Mouse (Mus musculus): Measurements from ENCODE around the gene Inpp5d. TPM values are rescaled to one million over a fixed set of nuclear protein-coding genes. Genes with fewer than 3 reads are reported as not detected.

Inpp5d gene
- polyA plus RNA-seq, 1 experiment, result 202 TPM

DNA sequence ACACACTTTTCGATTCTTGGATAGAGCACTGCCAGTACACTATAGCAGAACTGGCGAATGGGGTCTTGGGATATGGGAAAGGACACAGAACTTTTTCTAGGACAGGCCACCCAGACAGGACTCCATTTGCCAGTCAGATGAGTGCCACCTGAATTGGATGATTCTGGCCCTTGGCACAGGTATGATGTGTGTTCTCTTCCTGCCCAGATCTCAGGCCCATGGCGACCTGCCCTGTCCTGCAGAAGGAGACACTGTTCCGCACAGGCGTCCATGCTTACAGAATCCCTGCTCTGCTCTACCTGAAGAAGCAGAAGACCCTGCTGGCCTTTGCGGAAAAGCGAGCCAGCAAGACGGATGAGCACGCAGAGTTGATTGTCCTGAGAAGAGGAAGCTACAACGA is 25.4 kb upstream of the Inpp5d start:
- Histone ChIP-seq H3K4me1 (ENCODE audit: control insufficient read depth, insufficient read depth, low read length) (no peaks in the 10 kb centered on the region), H3K4me3 (ENCODE audit: insufficient read depth, low read length) (no peak overlapping the region), H3K27ac (ENCODE audit: insufficient read depth, low read depth, low read length) (no peak overlapping the region)
- TF ChIP-seq CTCF (IDR thresholded peaks at IDR 0.05; ENCODE audit: low read depth, low read length), result no peak
- TF ChIP-seq POLR2A (IDR thresholded peaks at IDR 0.05; ENCODE audit: borderline replicate concordance, low read depth, low read length), result no peak

DNA sequence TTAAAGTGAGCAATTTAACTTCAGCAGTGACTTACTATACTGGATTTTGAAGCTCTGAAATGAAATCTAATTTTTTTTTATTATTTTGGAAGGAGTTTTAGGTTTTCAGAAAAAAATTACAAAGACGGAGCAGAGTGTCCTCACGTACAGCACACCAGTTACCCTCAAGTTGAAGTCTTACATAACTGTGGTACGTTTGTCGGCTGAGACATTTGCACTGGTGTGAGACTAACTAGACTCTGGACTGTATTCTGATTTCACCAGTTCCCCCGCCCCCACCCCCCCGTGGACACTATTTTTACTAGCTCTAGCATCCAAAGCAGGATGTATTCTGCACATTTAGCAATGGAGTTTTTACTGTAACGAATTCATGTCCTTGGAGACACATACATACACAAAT is 19.6 kb upstream of the Inpp5d start:
- TF ChIP-seq CTCF (IDR thresholded peaks at IDR 0.05; ENCODE audit: low read depth, low read length) (no peak), POLR2A (IDR thresholded peaks at IDR 0.05; ENCODE audit: borderline replicate concordance, low read depth, low read length) (no peak)
- H3K27ac ChIP-seq (ENCODE audit: insufficient read depth, low read depth, low read length), result no peak overlapping the region
- H3K4me3 ChIP-seq (ENCODE audit: insufficient read depth, low read length), result no peak overlapping the region
- H3K4me1 ChIP-seq (ENCODE audit: control insufficient read depth, insufficient read depth, low read length), result no peaks in the 10 kb centered on the region

DNA sequence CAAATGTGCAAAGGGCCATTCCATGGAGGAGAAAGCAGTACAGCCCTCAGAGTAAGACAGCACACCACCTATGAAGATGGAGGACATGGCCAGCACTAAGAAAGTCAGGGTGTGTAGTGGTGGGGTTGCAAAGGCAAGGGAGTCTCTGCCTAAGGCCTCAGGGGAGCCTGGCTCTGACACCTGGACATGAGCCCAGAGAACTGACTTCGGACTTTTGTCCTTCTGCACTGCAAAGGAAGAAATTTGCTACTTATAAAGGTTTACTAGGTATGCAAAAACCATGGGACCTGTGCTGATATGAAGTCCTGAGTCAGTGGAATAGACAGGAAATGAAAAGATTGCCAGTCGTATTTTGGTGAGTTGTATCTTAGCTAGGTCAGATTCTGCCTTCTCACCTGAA is 18.3 kb upstream of the Inpp5d start:
- Histone ChIP-seq H3K4me3 (ENCODE audit: insufficient read depth, low read length) (no peak overlapping the region), H3K4me1 (ENCODE audit: control insufficient read depth, insufficient read depth, low read length) (no peaks in the 10 kb centered on the region), H3K27ac (ENCODE audit: insufficient read depth, low read depth, low read length) (no peak overlapping the region)
- no peak for TF ChIP-seq POLR2A (IDR thresholded peaks at IDR 0.05; ENCODE audit: borderline replicate concordance, low read depth, low read length)
- no peak for TF ChIP-seq CTCF (IDR thresholded peaks at IDR 0.05; ENCODE audit: low read depth, low read length)

DNA sequence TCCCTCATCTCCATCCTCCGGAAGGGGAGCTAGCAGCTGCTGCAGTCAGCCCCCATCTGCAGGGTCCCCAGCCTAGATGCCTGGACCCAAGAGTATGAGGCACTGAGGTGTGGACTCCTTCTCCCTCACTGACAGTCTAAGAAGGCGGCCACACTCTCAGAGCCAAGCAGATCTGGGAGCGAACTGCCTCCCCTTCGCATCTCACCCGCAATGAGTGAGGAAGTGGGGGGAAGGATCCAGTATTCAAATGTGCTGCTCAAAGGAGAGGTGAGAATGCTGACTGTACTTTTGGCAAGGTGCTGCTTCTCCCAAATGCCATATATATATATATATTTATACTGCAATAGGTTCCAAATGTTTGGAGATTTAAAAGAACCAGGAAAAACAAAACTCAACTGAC is 16.7 kb upstream of the Inpp5d start:
- H3K4me1 ChIP-seq (ENCODE audit: control insufficient read depth, insufficient read depth, low read length), result peaks cover 5% of the 10 kb centered on the region
- no peak for TF ChIP-seq CTCF (IDR thresholded peaks at IDR 0.05; ENCODE audit: low read depth, low read length)
- no peak for TF ChIP-seq POLR2A (IDR thresholded peaks at IDR 0.05; ENCODE audit: borderline replicate concordance, low read depth, low read length)
- H3K27ac ChIP-seq (ENCODE audit: insufficient read depth, low read depth, low read length), result no peak overlapping the region
- H3K4me3 ChIP-seq (ENCODE audit: insufficient read depth, low read length), result no peak overlapping the region

DNA sequence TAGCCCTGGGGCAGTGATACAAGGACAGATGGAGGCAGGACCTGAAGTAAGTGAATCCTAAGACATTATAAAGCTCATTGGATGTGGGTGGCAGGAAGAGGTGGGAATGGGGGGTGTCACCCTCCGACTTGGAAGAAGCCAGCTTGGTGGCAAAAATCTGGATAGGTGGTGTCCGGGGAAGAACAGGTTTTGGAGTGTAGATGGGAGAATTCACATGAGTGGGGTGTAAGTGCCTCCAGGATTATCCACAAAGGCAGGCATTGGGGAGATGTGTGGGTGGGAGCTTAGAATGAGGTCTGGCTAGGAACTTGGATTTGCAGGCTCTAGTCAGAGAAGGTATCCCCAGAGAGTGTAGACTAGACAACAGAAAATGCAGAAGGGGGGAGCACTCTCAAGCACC is 14.8 kb upstream of the Inpp5d start:
- TF ChIP-seq CTCF (IDR thresholded peaks at IDR 0.05; ENCODE audit: low read depth, low read length) (no peak), POLR2A (IDR thresholded peaks at IDR 0.05; ENCODE audit: borderline replicate concordance, low read depth, low read length) (no peak)
- H3K4me3 ChIP-seq (ENCODE audit: insufficient read depth, low read length), result no peak overlapping the region
- peaks cover 5% of the 10 kb centered on the region for H3K4me1 ChIP-seq (ENCODE audit: control insufficient read depth, insufficient read depth, low read length)
- no peak overlapping the region for H3K27ac ChIP-seq (ENCODE audit: insufficient read depth, low read depth, low read length)

DNA sequence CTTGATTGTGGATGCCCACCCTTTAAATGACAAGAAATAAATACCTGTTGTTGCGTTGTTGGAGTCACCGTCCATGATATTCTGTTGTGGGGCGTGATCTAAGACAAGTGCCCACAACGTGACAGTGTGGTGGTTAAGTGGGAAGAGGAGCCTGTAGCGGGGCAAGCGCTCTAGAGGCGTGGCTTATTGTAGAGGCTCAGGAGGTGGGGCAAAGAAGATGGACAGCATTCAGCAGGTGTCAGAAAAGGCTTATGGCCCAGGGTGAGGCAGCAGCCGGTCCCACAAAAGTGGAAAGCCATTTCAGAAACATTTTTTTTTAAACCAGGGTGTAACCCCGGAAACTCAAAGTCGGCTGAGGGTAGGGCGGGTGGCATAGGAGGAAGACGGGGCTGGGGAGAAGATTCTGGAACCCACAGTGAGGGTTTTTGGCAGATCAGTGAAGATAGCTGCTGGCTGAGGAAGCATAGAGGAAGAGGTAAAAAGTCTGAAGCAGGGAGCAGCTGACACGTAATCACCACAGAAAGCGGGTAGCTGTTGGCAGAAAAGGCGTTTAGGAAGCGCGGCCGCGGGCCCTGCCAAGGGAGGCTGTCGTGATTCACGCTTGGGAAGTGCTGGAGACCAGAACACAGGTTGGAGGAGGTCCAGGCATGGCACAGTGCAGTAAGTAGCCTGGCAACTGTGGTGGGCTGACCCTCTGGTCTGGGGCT is 12.6 kb upstream of the Inpp5d start:
- Histone ChIP-seq H3K4me3 (ENCODE audit: insufficient read depth, low read length) (no peak overlapping the region), H3K4me1 (ENCODE audit: control insufficient read depth, insufficient read depth, low read length) (peaks cover 5% of the 10 kb centered on the region), H3K27ac (ENCODE audit: insufficient read depth, low read depth, low read length) (no peak overlapping the region)
- TF ChIP-seq POLR2A (IDR thresholded peaks at IDR 0.05; ENCODE audit: borderline replicate concordance, low read depth, low read length) (no peak), CTCF (IDR thresholded peaks at IDR 0.05; ENCODE audit: low read depth, low read length) (no peak)

DNA sequence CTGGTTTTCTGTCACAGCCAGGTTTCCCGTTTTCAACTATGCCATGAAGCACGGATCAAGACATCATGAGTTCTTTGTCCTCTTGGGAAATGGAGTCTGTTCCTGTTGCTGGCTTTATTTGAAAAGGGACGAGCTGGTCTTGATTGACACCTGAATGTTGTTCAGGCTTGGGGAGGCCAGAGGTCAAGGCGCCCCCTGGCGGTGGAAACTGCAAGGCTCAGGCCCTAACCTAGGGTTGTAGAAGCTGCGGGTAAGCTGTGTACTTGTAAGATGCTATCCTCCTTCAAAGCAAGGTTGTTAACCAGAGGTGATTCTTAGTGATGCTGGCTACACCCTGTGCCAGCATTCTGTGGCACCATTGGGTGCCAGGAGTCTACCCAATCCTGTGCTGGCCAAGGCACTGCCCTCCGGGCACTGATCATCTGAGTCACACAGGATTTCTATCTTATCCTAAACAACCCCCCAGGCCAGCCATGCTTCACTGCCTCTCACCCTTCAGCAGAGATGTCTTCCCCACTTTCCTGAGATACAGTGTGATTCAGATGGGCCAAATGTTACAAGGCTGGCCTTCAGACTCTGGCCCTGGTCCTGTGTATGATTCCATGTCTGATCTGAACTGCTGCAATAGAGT is 11.6 kb upstream of the Inpp5d start:
- Histone ChIP-seq H3K27ac (ENCODE audit: insufficient read depth, low read depth, low read length) (no peak overlapping the region), H3K4me1 (ENCODE audit: control insufficient read depth, insufficient read depth, low read length) (peaks cover 5% of the 10 kb centered on the region), H3K4me3 (ENCODE audit: insufficient read depth, low read length) (no peak overlapping the region)
- TF ChIP-seq POLR2A (IDR thresholded peaks at IDR 0.05; ENCODE audit: borderline replicate concordance, low read depth, low read length), result no peak
- TF ChIP-seq CTCF (IDR thresholded peaks at IDR 0.05; ENCODE audit: low read depth, low read length), result peak; percentile 95

DNA sequence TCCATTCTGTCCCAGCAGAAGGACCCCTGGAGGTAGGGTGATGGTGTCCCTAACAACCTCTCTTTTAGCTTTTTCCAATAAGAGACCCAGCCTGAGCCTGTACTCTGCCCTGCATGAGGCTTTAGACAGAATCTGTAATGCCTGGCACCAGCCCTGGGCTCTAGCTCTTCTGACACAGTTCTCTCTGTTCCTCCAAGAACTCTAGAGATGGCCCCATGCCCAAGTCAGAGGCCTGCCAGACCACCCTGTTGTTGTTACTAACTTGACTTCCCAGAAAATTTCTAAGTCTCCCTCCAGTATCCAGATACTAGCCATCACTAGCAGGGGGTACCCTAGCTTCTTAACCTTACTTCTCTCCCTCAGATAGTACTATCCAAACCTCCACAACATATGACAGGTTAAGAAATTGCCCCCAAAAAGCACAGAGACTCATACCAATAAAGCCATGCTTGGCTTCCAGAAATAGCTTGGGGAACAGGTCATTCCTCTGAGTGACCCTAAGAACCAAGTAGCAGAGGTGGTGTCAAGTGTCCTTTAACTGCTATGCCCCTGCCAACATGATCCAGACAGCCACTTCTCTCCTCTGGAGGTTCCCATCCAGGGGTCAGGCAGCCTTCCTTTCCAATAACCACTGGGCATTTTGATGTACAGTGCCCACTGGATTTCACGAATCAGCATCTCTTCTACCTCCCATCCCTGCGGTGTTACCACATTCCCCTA is 5.4 kb upstream of the Inpp5d start:
- Histone ChIP-seq H3K4me3 (ENCODE audit: insufficient read depth, low read length) (no peak overlapping the region), H3K4me1 (ENCODE audit: control insufficient read depth, insufficient read depth, low read length) (peaks cover 7% of the 10 kb centered on the region), H3K27ac (ENCODE audit: insufficient read depth, low read depth, low read length) (no peak overlapping the region)
- TF ChIP-seq CTCF (IDR thresholded peaks at IDR 0.05; ENCODE audit: low read depth, low read length) (no peak), POLR2A (IDR thresholded peaks at IDR 0.05; ENCODE audit: borderline replicate concordance, low read depth, low read length) (no peak)

DNA sequence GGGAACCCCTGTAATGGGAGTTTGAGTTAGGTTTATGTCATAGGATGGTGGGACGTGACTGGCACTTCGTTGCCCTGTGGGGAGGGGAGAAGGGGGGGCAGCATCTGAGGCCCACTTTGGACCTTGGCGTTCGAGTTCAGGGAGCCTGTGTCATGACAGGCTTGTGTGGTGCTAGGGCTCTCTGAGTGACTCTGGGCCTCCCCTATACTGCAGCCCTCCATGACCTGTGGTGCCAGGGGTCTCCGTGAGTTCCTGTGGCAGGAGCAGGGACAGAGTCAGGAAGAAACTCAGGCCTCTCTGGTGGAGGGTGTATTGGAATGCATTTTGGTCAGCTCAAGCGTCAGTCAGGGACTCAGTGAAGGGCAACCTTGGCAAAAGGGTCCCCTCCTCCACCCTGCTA is 581 bp downstream of the Inpp5d start:
- Histone ChIP-seq H3K4me3 (ENCODE audit: insufficient read depth, low read length) (peak overlapping the region; percentile 78), H3K4me1 (ENCODE audit: control insufficient read depth, insufficient read depth, low read length) (peaks cover 41% of the 10 kb centered on the region), H3K27ac (ENCODE audit: insufficient read depth, low read depth, low read length) (peak overlapping the region; percentile 94)
- TF ChIP-seq CTCF (IDR thresholded peaks at IDR 0.05; ENCODE audit: low read depth, low read length), result no peak
- TF ChIP-seq POLR2A (IDR thresholded peaks at IDR 0.05; ENCODE audit: borderline replicate concordance, low read depth, low read length), result no peak
